12 mouse cellular contexts compared by ENCODE assay signal in genomic region chr2:48063436-48063835, GRCm38 (mm10).
A peak's percentile ranks its signal among the peaks of the same experiment; 100 is the strongest.
DNase-seq lines count a peak whose midpoint lies in the region; ATAC-seq lines count a peak whose summit lies in the region.
"Had no signal": no experiment of that assay in that cellular context is flagged by ENCODE, and none has a peak within 500 bp of the region (broad histone marks: within the 10 kb centered on the region; RNA-seq: fewer than 3 reads in every experiment).

No protein-coding gene starts in this region.

- H3K27me3 ChIP-seq in forebrain, embryonic 14.5 days (replicated peaks; ENCODE audit: control insufficient read depth, insufficient read depth, low read length) = no peaks in the 10 kb centered on the region
- H3K27me3 ChIP-seq in forebrain, embryonic 11.5 days (ENCODE audit: control insufficient read depth, insufficient read depth, low read length) = no peaks in the 10 kb centered on the region
- H3K27me3 ChIP-seq: embryonic facial prominence, embryonic 13.5 days; hindbrain, embryonic 15.5 days had no signal

- no peak overlapping the region for H3K4me3 ChIP-seq in forebrain, embryonic 14.5 days (ENCODE audit: low read depth, low read length)
- no peak overlapping the region for H3K4me3 ChIP-seq in forebrain, embryonic 11.5 days (ENCODE audit: low read depth, low read length)
- H3K4me3 ChIP-seq: embryonic facial prominence, embryonic 13.5 days; hindbrain, embryonic 15.5 days; myocyte had no signal

- H3K4me2 ChIP-seq in forebrain, embryonic 14.5 days (ENCODE audit: low read length) = no peak overlapping the region
- no peak overlapping the region for H3K4me2 ChIP-seq in forebrain, embryonic 11.5 days (ENCODE audit: low read depth, low read length, severe bottlenecking)
- H3K4me2 ChIP-seq: embryonic facial prominence, embryonic 13.5 days; hindbrain, embryonic 15.5 days had no signal

- peak; percentile 87; the same call in 1 of the 2 replicates for ATAC-seq in forebrain, embryonic 14.5 days
- ATAC-seq in forebrain, embryonic 11.5 days (replicated peaks; ENCODE audit: low FRiP score) = no peak

- 68% methylated on average over 9 of the region's 9 CpGs for WGBS in forebrain, embryonic 14.5 days
- WGBS in forebrain, embryonic 11.5 days = 75% methylated on average over 9 of the region's 9 CpGs

- H3K9ac ChIP-seq in forebrain, embryonic 14.5 days (ENCODE audit: low read length) = no peak overlapping the region
- H3K9ac ChIP-seq in forebrain, embryonic 11.5 days (ENCODE audit: low read length) = no peak overlapping the region
- H3K9ac ChIP-seq: embryonic facial prominence, embryonic 13.5 days; hindbrain, embryonic 15.5 days had no signal

- H3K27ac ChIP-seq in forebrain, embryonic 14.5 days (ENCODE audit: low read depth, low read length) = no peak overlapping the region
- H3K27ac ChIP-seq in forebrain, embryonic 11.5 days (ENCODE audit: low read depth, low read length) = no peak overlapping the region
- H3K27ac ChIP-seq: embryonic facial prominence, embryonic 13.5 days; hindbrain, embryonic 15.5 days had no signal

- H3K4me1 ChIP-seq in forebrain, embryonic 14.5 days (ENCODE audit: control insufficient read depth, insufficient read depth, low read length) = no peaks in the 10 kb centered on the region
- no peaks in the 10 kb centered on the region for H3K4me1 ChIP-seq in forebrain, embryonic 11.5 days (replicated peaks; ENCODE audit: control insufficient read depth, insufficient read depth, low read length)
- H3K4me1 ChIP-seq: embryonic facial prominence, embryonic 13.5 days; hindbrain, embryonic 15.5 days had no signal

- H3K9me3 ChIP-seq in forebrain, embryonic 14.5 days (replicated peaks; ENCODE audit: control insufficient read depth, low read length) = no peaks in the 10 kb centered on the region
- H3K9me3 ChIP-seq in forebrain, embryonic 11.5 days (ENCODE audit: control insufficient read depth, low read length) = no peaks in the 10 kb centered on the region
- H3K9me3 ChIP-seq: embryonic facial prominence, embryonic 13.5 days; hindbrain, embryonic 15.5 days had no signal

- no peaks in the 10 kb centered on the region for H3K36me3 ChIP-seq in forebrain, embryonic 14.5 days (ENCODE audit: control insufficient read depth, insufficient read depth, low read length)
- no peaks in the 10 kb centered on the region for H3K36me3 ChIP-seq in forebrain, embryonic 11.5 days (ENCODE audit: control insufficient read depth, insufficient read depth, low read length)
- H3K36me3 ChIP-seq: embryonic facial prominence, embryonic 13.5 days; hindbrain, embryonic 15.5 days had no signal

- peak; percentile 68 for DNase-seq in forebrain, embryonic 14.5 days (ENCODE audit: low spot score)
- DNase-seq in forebrain, embryonic 11.5 days (ENCODE audit: low spot score) = no peak
- DNase-seq in cerebellum, postnatal 14 days = peak; percentile 95 to 97
- peak; percentile 4 for DNase-seq in left cerebral cortex, adult 11 months (ENCODE audit: low spot score)
- DNase-seq in right cerebral cortex, adult 2 months (ENCODE audit: low spot score in 2 of 2) = peak; percentile 52
- no peak for DNase-seq in testis, postnatal 14 days (ENCODE audit: low spot score)
- DNase-seq in urinary bladder, postnatal 36 days (ENCODE audit: low spot score in 2 of 2) = no peak
- no peak for DNase-seq in heart, adult 11 months
- DNase-seq: adrenal gland, postnatal 36 days had no signal

Comparison
In these comparisons a context has a peak if more than half of its experiments do, and no peak if none do; other contexts are left out.
1. DNase-seq: peak in forebrain, embryonic 14.5 days (single experiment), cerebellum, postnatal 14 days (2 of 2), left cerebral cortex, adult 11 months (single experiment) and right cerebral cortex, adult 2 months (2 of 2); none in forebrain, embryonic 11.5 days (single experiment), testis, postnatal 14 days (single experiment), urinary bladder, postnatal 36 days (0 of 2) and heart, adult 11 months (single experiment).